Mouse (Mus musculus): ENCODE data around the gene Enox1.

DNA sequence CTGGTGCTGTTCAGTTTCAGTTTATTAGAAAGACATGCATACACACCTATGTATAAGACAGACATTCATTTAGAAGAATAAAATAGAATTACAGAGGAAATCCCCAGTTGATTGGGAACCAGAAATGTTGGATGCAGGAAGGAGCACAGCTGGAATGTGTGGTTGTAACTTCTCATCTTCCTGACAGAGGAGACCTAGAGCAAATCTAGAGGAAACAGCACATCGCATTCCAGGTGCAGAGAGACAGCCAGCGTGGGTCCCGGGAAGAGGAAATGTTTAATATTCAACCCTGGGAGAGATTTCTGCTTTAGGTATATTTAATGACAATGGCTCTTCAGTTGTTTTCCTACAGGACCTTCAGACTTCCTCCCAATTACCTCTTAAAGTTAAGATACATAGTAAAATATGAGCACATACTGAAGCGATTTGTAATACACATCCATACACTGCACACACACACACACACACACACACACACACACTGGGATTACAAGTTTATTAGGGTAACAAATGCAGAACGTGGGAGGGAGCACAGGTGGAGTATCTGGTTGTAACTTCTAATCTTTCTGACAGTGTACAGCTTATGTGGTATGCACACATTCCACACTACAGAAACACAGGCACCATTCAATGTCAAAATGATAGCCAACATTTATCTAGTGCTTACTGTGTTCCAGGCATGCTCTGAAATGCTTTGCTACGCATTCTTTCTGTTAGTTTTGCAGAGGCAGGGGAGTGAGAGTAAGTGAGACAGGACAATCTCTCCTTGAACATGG lies 405.4 kb downstream of the Enox1 start:
- TF ChIP-seq MAFK (IDR thresholded peaks at IDR 0.05; ENCODE audit: insufficient read depth, low read depth, low read length): no peak
- TF ChIP-seq HCFC1 (IDR thresholded peaks at IDR 0.05; ENCODE audit: borderline replicate concordance, insufficient read depth, low read length): no peak
